Mouse (Mus musculus): ENCODE data around the gene Cntfr. TPM values are rescaled to one million over a fixed set of nuclear protein-coding genes. Genes with fewer than 3 reads are reported as not detected.
"Not testable (repeated sequence)": the region's sequence is repeated elsewhere in the genome, so short reads cannot be mapped to it uniquely, and the experiment has no call there.

Cntfr gene
- polyA plus RNA-seq (2012) = 7.7 and 9.0 TPM in 2 replicates

- TF ChIP-seq GATA1 (IDR thresholded peaks at IDR 0.05; ENCODE audit: low read length) = not testable (repeated sequence)
These were observed at the start of gene Cntfr for GRCm38 (mm10) chr4:41696930-41697841. Gene Cntfr, minus strand, starts transcription at chr4:41697089.

- TF ChIP-seq GATA1 (IDR thresholded peaks at IDR 0.05; ENCODE audit: low read length) = no peak
These were observed 48.1 kb upstream of the Cntfr start for GRCm38 (mm10) chr4:41745021-41745420.

- TF ChIP-seq GATA1 (IDR thresholded peaks at IDR 0.05; ENCODE audit: low read length) = no peak
These were observed 47.2 kb upstream of the Cntfr start for GRCm38 (mm10) chr4:41744131-41744530.

GRCm38 (mm10) chr4:41741158-41741560 is 44.3 kb upstream of the Cntfr start:
- TF ChIP-seq GATA1 (IDR thresholded peaks at IDR 0.05; ENCODE audit: low read length) = no peak

- TF ChIP-seq GATA1 (IDR thresholded peaks at IDR 0.05; ENCODE audit: low read length) = no peak
These were observed 43.7 kb upstream of the Cntfr start for GRCm38 (mm10) chr4:41740380-41741157.

- no peak for TF ChIP-seq GATA1 (IDR thresholded peaks at IDR 0.05; ENCODE audit: low read length)
These were observed 42.4 kb upstream of the Cntfr start for GRCm38 (mm10) chr4:41739260-41739659.

- TF ChIP-seq GATA1 (IDR thresholded peaks at IDR 0.05; ENCODE audit: low read length) = no peak
These were observed 41.3 kb upstream of the Cntfr start for GRCm38 (mm10) chr4:41738256-41738603.

- no peak for TF ChIP-seq GATA1 (IDR thresholded peaks at IDR 0.05; ENCODE audit: low read length)
These were observed 40.8 kb upstream of the Cntfr start for GRCm38 (mm10) chr4:41737602-41738255.

- no peak for TF ChIP-seq GATA1 (IDR thresholded peaks at IDR 0.05; ENCODE audit: low read length)
These were observed 34.3 kb upstream of the Cntfr start, which contains the start of gene Arid3c for GRCm38 (mm10) chr4:41731052-41731765. Gene Arid3c, minus strand, starts transcription at chr4:41731142.

- TF ChIP-seq GATA1 (IDR thresholded peaks at IDR 0.05; ENCODE audit: low read length) = no peak
These were observed 30.1 kb upstream of the Cntfr start for GRCm38 (mm10) chr4:41726826-41727621.

- TF ChIP-seq GATA1 (IDR thresholded peaks at IDR 0.05; ENCODE audit: low read length) = no peak
These were observed 26.0 kb upstream of the Cntfr start, which contains the start of gene Dctn3 for GRCm38 (mm10) chr4:41722918-41723351. Gene Dctn3, minus strand, starts transcription at chr4:41723170.

- no peak for TF ChIP-seq GATA1 (IDR thresholded peaks at IDR 0.05; ENCODE audit: low read length)
These were observed 19.9 kb upstream of the Cntfr start for GRCm38 (mm10) chr4:41716834-41717233.

- no peak for TF ChIP-seq GATA1 (IDR thresholded peaks at IDR 0.05; ENCODE audit: low read length)
These were observed 18.7 kb upstream of the Cntfr start for GRCm38 (mm10) chr4:41715596-41715995.

GRCm38 (mm10) chr4:41715082-41715481 is 18.2 kb upstream of the Cntfr start:
- TF ChIP-seq GATA1 (IDR thresholded peaks at IDR 0.05; ENCODE audit: low read length) = no peak
